Mouse (Mus musculus): Measurements from ENCODE around the gene Garnl3. TPM values are rescaled to one million over a fixed set of nuclear protein-coding genes. Genes with fewer than 3 reads are reported as not detected.
A peak's percentile ranks its signal among the peaks of the same experiment; 100 is the strongest.

Gene Garnl3
- total and polyA plus RNA-seq, 3 experiments, result 0.08 to 0.19 TPM; not detected in 1

- TF ChIP-seq CHD1 (IDR thresholded peaks at IDR 0.05; ENCODE audit: low read depth, low read length), result no peak
Observed at GRCm38 (mm10) chr2:33132306-33132705, 852 bp upstream of the Garnl3 start (continued).

GRCm38 (mm10) chr2:33130526-33131483, 649 bp downstream of the Garnl3 start:
- Histone ChIP-seq H3K4me3 (replicated peaks in 1 of 3; ENCODE audit: low read depth in 2 of 3, low read length in 2 of 3, poor library complexity in 1 of 3) (peak overlapping the region; percentile 45 to 71 (median 57)), H3K79me2 (replicated peaks; ENCODE audit: control insufficient read depth, extremely low read depth, insufficient read depth, poor library complexity, severe bottlenecking) (no peaks in the 10 kb centered on the region), H3K27me3 (replicated peaks) (peaks cover 46% of the 10 kb centered on the region), H3K36me3 (replicated peaks in 1 of 2; ENCODE audit: control insufficient read depth in 1 of 2, insufficient read depth in 1 of 2, low read length in 1 of 2) (no peaks in the 10 kb centered on the region), H3K4me1 (ENCODE audit: control insufficient read depth in 1 of 2, insufficient read depth in 2 of 2) (peaks cover 3 to 19% of the 10 kb centered on the region in 2 experiments; a peak in 3 of 4 replicates), H3K4me2 (ENCODE audit: insufficient read depth, low read depth, poor library complexity, severe bottlenecking) (peak overlapping the region; percentile 76), H3K9me3 (replicated peaks; ENCODE audit: low read length) (no peaks in the 10 kb centered on the region), H3K27ac (ENCODE audit: insufficient read depth, low read depth) (no peak overlapping the region), H3K9ac (ENCODE audit: insufficient read depth, low read depth) (0 out of 2 replicates have a peak overlapping the region, but pooled peaks have one; percentile 39)
- TF ChIP-seq MXI1 (IDR thresholded peaks at IDR 0.05; ENCODE audit: low read depth, low read length) (no peak), POLR2A (IDR thresholded peaks at IDR 0.05; ENCODE audit: low read depth, low read length) (no peak), MEF2A (IDR thresholded peaks at IDR 0.05; ENCODE audit: borderline replicate concordance, low read depth, low read length) (no peak), E2F4 (IDR thresholded peaks at IDR 0.05; ENCODE audit: insufficient replicate concordance, low read depth, low read length) (no peak), BHLHE40 (IDR thresholded peaks at IDR 0.05; ENCODE audit: low read depth, low read length) (no peak), ZNF384 (IDR thresholded peaks at IDR 0.05; ENCODE audit: low read depth, low read length) (no peak)
- peak; percentile 99 for DNase-seq (ENCODE audit: extremely low read depth)
- dilution Hi-C loops (cut with MboI; ENCODE audit: extremely low pct_ligation_motif_present, extremely low pct_unique_long_range_greater_than_20kb, low sequenced_read_pairs) (no loop called here), in situ Hi-C loops (cut with MboI; ENCODE audit: low pct_ligation_motif_present, low pct_unique_long_range_greater_than_20kb, low sequenced_read_pairs) (no loop called here)

GRCm38 (mm10) chr2:33130141-33130525, 1.3 kb downstream of the Garnl3 start:
- peaks cover 46% of the 10 kb centered on the region for H3K27me3 ChIP-seq (replicated peaks)
- no peak overlapping the region for H3K27ac ChIP-seq (ENCODE audit: insufficient read depth, low read depth)
- in situ Hi-C loops (cut with MboI; ENCODE audit: low pct_ligation_motif_present, low pct_unique_long_range_greater_than_20kb, low sequenced_read_pairs), result no loop called here
- dilution Hi-C loops (cut with MboI; ENCODE audit: extremely low pct_ligation_motif_present, extremely low pct_unique_long_range_greater_than_20kb, low sequenced_read_pairs), result no loop called here
- peak overlapping the region; percentile 18 to 71 (median 57) for H3K4me3 ChIP-seq (replicated peaks in 1 of 3; ENCODE audit: low read depth in 2 of 3, low read length in 2 of 3, poor library complexity in 1 of 3)
- no peaks in the 10 kb centered on the region for H3K36me3 ChIP-seq (replicated peaks in 1 of 2; ENCODE audit: control insufficient read depth in 1 of 2, insufficient read depth in 1 of 2, low read length in 1 of 2)
- 0 out of 2 replicates have a peak overlapping the region, but pooled peaks have one; percentile 39 for H3K9ac ChIP-seq (ENCODE audit: insufficient read depth, low read depth)
- no peaks in the 10 kb centered on the region for H3K79me2 ChIP-seq (replicated peaks; ENCODE audit: control insufficient read depth, extremely low read depth, insufficient read depth, poor library complexity, severe bottlenecking)
- H3K9me3 ChIP-seq (replicated peaks; ENCODE audit: low read length), result no peaks in the 10 kb centered on the region
- H3K4me1 ChIP-seq (ENCODE audit: control insufficient read depth in 1 of 2, insufficient read depth in 2 of 2), result peaks cover 3 to 19% of the 10 kb centered on the region in 2 experiments; a peak in 3 of 4 replicates
- no peak for DNase-seq (ENCODE audit: extremely low read depth)
- TF ChIP-seq EP300 (IDR thresholded peaks at IDR 0.05; ENCODE audit: low read length), result no peak
- TF ChIP-seq MYC (IDR thresholded peaks at IDR 0.05; ENCODE audit: low read depth, low read length), result no peak
- TF ChIP-seq POLR2AphosphoS2 (IDR thresholded peaks at IDR 0.05; ENCODE audit: low read depth, low read length), result no peak
- no peak for TF ChIP-seq ZKSCAN1 (IDR thresholded peaks at IDR 0.05; ENCODE audit: borderline replicate concordance, low read depth, low read length)
- no peak for TF ChIP-seq PAX5 (IDR thresholded peaks at IDR 0.05; ENCODE audit: low read length)
- no peak for TF ChIP-seq HCFC1 (IDR thresholded peaks at IDR 0.05; ENCODE audit: low read depth, low read length)
- no peak for TF ChIP-seq CTCF (conservative IDR thresholded peaks at IDR 0.05 in 1 of 2, IDR thresholded peaks at IDR 0.05 in 1 of 2; ENCODE audit: low read depth in 2 of 2, low read length in 2 of 2)
- no peak for TF ChIP-seq USF2 (conservative IDR thresholded peaks at IDR 0.05; ENCODE audit: low read depth, low read length)
- no peak for TF ChIP-seq TBP (conservative IDR thresholded peaks at IDR 0.05; ENCODE audit: low read depth, low read length)
- no peak for TF ChIP-seq MAZ (IDR thresholded peaks at IDR 0.05; ENCODE audit: low read depth, low read length)
- peak overlapping the region; percentile 76 for H3K4me2 ChIP-seq (ENCODE audit: insufficient read depth, low read depth, poor library complexity, severe bottlenecking)

Measured in CH12.LX (cell line).